Mouse (Mus musculus): ENCODE measurements at regions not wholly inside any gene's neighbourhood (a gene's known extent, or its start where the extent isn't known, plus 50 kb on each side); places are given as distances from the start of the nearest gene placed in this dataset.

DNA sequence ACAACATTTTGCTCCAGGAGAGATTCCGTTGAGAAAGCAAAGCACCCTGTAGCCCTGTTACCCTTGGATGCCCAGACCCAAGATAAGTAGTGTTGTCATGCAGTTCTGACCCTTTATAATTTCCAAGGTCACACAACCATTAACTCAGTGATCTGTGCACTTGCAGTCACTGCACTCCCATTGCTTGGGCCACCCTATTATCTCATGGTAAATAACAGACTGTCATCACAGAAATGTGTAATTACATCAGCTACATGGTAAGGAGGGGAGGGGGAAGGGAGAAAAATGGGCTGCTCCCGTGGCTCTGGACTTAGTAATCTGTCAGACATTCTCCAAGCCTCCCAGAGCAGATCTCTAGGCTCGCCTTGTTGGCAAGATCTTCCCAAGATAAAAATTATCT, 93.8 kb upstream of the Cd180 start:
- H3K36me3 ChIP-seq: no peaks in the 10 kb centered on the region
- DNase-seq (no peak), ATAC-seq (ENCODE audit: low read depth) (no peak)
- H3K27me3 ChIP-seq: no peaks in the 10 kb centered on the region
- no peak overlapping the region for H3K27ac ChIP-seq
- H3K9ac ChIP-seq: no peak overlapping the region
- no peaks in the 10 kb centered on the region for H3K4me1 ChIP-seq (replicated peaks)
- no peaks in the 10 kb centered on the region for H3K9me3 ChIP-seq (replicated peaks)
- no peak overlapping the region for H3K4me3 ChIP-seq (replicated peaks)
- no peak overlapping the region for H3K4me2 ChIP-seq
- 38% methylated on average over 3 of the region's 3 CpGs for WGBS (ENCODE audit: insufficient replicate concordance)

DNA sequence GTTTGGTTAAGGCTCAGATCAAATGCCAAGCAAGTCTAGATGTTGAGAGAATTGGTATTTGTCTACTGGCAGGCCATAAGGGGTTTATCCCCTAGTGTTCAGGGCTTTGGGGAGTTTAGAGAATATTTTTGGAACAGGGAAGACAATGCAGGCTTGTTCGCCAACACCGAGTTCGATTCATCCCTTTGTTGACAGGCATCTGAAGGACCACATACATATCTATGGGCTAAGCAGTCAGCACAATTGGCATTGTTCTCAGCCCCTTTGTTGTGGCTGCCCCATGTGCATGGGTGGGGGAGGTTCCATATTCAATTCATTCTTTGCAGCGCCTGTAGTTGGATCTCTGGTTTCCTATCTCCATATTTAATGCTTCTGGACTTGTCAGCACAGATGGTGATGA, 93.3 kb upstream of the Cd180 start:
- DNase-seq: no peak
- H3K36me3 ChIP-seq: no peaks in the 10 kb centered on the region
- no peak for ATAC-seq (ENCODE audit: low read depth)
- no peak overlapping the region for H3K9ac ChIP-seq
- H3K4me1 ChIP-seq (replicated peaks): no peaks in the 10 kb centered on the region
- no peaks in the 10 kb centered on the region for H3K9me3 ChIP-seq (replicated peaks)
- WGBS (ENCODE audit: insufficient replicate concordance): 53% methylated on average over 4 of the region's 4 CpGs
- no peak overlapping the region for H3K27ac ChIP-seq
- H3K4me2 ChIP-seq: no peak overlapping the region
- H3K4me3 ChIP-seq (replicated peaks): no peak overlapping the region
- no peaks in the 10 kb centered on the region for H3K27me3 ChIP-seq

GRCm38 (mm10) chr13:102624461-102624860, 68.9 kb upstream of the Cd180 start:
- DNase-seq: no peak
- H3K4me3 ChIP-seq (replicated peaks): no peak overlapping the region

GRCm38 (mm10) chr13:102625171-102625835, 68.1 kb upstream of the Cd180 start:
- no peaks in the 10 kb centered on the region for H3K9me3 ChIP-seq (replicated peaks)
- DNase-seq (no peak), ATAC-seq (ENCODE audit: low read depth) (no peak)
- H3K27me3 ChIP-seq: no peaks in the 10 kb centered on the region
- H3K27ac ChIP-seq: no peak overlapping the region
- H3K36me3 ChIP-seq: no peaks in the 10 kb centered on the region
- 60% methylated on average over 8 of the region's 8 CpGs for whole genome bisulfite sequencing (ENCODE audit: insufficient replicate concordance)
- no peak overlapping the region for H3K4me2 ChIP-seq
- H3K9ac ChIP-seq: no peak overlapping the region
- H3K4me1 ChIP-seq (replicated peaks): no peaks in the 10 kb centered on the region
- no peak overlapping the region for H3K4me3 ChIP-seq (replicated peaks)

More at GRCm38 (mm10) chr13:102624461-102624860, 68.9 kb upstream of the Cd180 start:
- H3K27me3 ChIP-seq: no peaks in the 10 kb centered on the region
- WGBS (ENCODE audit: insufficient replicate concordance): 60% methylated on average over 2 of the region's 2 CpGs
- no peak overlapping the region for H3K27ac ChIP-seq
- no peaks in the 10 kb centered on the region for H3K9me3 ChIP-seq (replicated peaks)
- H3K4me1 ChIP-seq (replicated peaks): no peaks in the 10 kb centered on the region
- no peaks in the 10 kb centered on the region for H3K36me3 ChIP-seq
- ATAC-seq (ENCODE audit: low read depth): no peak
- no peak overlapping the region for H3K9ac ChIP-seq
- H3K4me2 ChIP-seq: no peak overlapping the region

DNA sequence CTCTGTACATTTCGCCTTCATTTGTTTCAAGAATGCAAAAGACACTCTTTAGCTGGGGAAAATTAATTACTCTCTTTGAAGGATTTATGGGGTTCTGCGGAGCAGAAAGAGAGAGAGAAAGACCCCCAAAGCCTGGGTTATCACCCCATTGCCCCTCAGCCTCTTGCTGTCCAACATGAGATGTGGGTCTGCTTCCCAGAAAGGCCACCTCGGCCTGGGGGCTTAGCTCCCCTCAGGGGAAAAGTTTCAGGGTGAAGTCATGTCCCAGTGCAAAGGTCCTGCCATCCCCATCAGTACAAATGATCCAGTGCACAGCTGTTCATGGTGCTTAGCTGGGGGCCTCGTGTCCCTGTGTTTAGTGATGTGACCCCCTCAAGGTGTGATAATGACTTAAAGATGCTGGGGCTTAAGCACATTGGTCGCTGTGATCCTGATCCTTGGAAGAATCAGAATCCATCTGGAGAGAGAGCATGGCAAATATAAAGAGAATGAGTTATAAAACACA, 67.5 kb upstream of the Cd180 start:
- ATAC-seq (ENCODE audit: low read depth) (no peak), DNase-seq (no peak)
- Histone ChIP-seq H3K4me2 (no peak overlapping the region), H3K27ac (no peak overlapping the region; the same call in 1 of the 2 replicates), H3K27me3 (no peaks in the 10 kb centered on the region), H3K9ac (no peak overlapping the region), H3K9me3 (replicated peaks) (no peaks in the 10 kb centered on the region), H3K36me3 (no peaks in the 10 kb centered on the region), H3K4me3 (replicated peaks) (no peak overlapping the region), H3K4me1 (replicated peaks) (no peaks in the 10 kb centered on the region)
- 60% methylated on average over 5 of the region's 5 CpGs for WGBS (ENCODE audit: insufficient replicate concordance)

DNA sequence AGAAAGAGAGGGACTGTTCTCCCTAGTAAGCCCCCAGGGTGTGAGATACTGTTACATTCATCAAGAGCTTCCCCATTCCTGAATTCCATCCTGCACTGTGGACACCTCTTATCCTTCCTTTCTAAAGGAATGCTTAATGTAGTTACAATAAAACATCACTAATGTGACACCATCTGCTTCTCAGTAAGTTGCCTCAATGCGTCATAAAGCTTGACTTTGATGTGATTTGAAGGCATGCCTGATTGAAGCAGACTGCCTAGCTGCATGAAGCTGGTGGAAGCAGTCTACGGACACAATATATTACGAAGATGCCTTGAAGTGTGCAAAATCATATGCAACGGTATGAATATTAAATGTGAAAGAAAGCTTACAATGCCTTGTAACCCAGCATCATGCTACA, 65.6 kb upstream of the Cd180 start:
- ATAC-seq (ENCODE audit: low read depth) (no peak), DNase-seq (no peak)
- Histone ChIP-seq H3K9ac (no peak overlapping the region), H3K4me1 (replicated peaks) (no peaks in the 10 kb centered on the region), H3K36me3 (no peaks in the 10 kb centered on the region), H3K27me3 (no peaks in the 10 kb centered on the region), H3K9me3 (replicated peaks) (no peaks in the 10 kb centered on the region), H3K4me3 (replicated peaks) (no peak overlapping the region), H3K4me2 (no peak overlapping the region), H3K27ac (no peak overlapping the region)
- 81% methylated on average over 4 of the region's 4 CpGs for WGBS (ENCODE audit: insufficient replicate concordance)

DNA sequence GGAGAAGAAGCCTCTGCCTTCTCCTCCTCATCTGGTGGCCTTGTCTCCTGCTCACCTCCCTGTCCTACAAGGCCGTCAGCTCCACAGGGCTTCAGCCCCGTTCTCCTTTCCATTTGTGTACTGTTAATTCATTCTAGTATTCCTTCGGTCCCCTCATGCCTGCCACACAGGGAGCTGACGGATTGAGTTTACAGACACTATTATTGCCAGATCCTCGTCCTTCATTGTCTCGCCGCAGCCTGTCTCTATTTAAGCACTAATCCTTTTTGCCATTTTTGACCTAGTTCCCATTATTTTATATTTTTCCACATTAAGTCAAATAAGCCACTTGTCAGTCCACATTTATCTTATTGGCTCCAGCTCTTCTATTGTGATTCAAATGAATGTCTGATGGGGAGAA, 64.2 kb upstream of the Cd180 start:
- no peak overlapping the region for H3K4me3 ChIP-seq (replicated peaks)
- no peak for ATAC-seq (ENCODE audit: low read depth)
- no peaks in the 10 kb centered on the region for H3K36me3 ChIP-seq
- H3K4me2 ChIP-seq: no peak overlapping the region
- H3K9ac ChIP-seq: no peak overlapping the region
- no peaks in the 10 kb centered on the region for H3K27me3 ChIP-seq
- no peak for DNase-seq
- H3K9me3 ChIP-seq (replicated peaks): no peaks in the 10 kb centered on the region
- no peaks in the 10 kb centered on the region for H3K4me1 ChIP-seq (replicated peaks)
- WGBS (ENCODE audit: insufficient replicate concordance): 72% methylated on average over 7 of the region's 7 CpGs
- no peak overlapping the region for H3K27ac ChIP-seq

- Histone ChIP-seq H3K27ac (no peak overlapping the region), H3K9ac (no peak overlapping the region), H3K27me3 (no peaks in the 10 kb centered on the region), H3K4me2 (no peak overlapping the region), H3K9me3 (replicated peaks) (no peaks in the 10 kb centered on the region), H3K36me3 (no peaks in the 10 kb centered on the region), H3K4me1 (replicated peaks) (no peaks in the 10 kb centered on the region), H3K4me3 (replicated peaks) (no peak overlapping the region)
- 69% methylated on average over 10 of the region's 10 CpGs for WGBS (ENCODE audit: insufficient replicate concordance)
- ATAC-seq (ENCODE audit: low read depth): no peak
- DNase-seq: no peak
Observed at GRCm38 (mm10) chr13:102634236-102634957, 59.0 kb upstream of the Cd180 start.

DNA sequence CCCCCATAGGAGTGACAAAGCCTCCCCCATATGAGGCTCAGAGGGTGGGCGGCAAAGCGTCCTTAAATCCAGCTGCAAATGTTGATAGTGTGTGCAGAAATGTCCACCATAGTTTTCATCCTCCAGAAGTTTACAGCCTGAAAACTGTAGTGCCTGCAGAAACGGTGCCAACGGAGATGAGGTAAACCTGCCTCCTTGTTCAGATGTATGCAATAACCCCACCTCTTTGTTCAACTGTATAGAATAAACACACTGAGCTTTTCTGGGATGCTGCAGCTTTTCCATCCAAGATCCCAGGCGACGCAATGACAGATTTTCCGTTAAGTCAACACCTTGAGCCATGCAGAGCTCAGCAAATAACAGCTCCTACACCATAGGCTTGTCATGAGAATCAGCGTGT, 57.3 kb upstream of the Cd180 start:
- no peak overlapping the region for H3K27ac ChIP-seq
- H3K27me3 ChIP-seq: no peaks in the 10 kb centered on the region
- no peak overlapping the region for H3K4me2 ChIP-seq
- DNase-seq (no peak), ATAC-seq (ENCODE audit: low read depth) (no peak)
- no peaks in the 10 kb centered on the region for H3K4me1 ChIP-seq (replicated peaks)
- no peaks in the 10 kb centered on the region for H3K36me3 ChIP-seq
- no peak overlapping the region for H3K4me3 ChIP-seq (replicated peaks)
- WGBS (ENCODE audit: insufficient replicate concordance): 74% methylated on average over 8 of the region's 8 CpGs
- no peaks in the 10 kb centered on the region for H3K9me3 ChIP-seq (replicated peaks)
- H3K9ac ChIP-seq: no peak overlapping the region

DNA sequence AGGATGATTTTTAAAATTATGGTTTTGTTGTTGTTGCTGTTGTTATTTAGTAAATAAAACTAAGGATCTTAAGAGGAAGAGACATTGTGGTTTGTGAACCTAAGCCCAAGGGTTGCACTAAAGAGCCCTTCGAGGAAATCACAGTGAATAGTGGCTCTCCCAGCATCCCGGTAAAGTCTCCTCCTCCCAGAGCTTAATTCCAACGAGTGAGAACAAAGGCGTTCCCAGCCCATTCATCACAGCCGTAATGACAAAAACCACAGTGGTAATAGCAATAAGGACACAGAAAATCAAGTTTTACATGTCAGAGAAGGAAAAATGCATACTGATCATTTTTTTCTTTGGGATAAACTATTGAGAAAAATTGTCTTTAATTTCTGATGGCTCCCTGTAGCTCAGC, 56.3 kb upstream of the Cd180 start:
- DNase-seq: no peak
- no peaks in the 10 kb centered on the region for H3K4me1 ChIP-seq (replicated peaks)
- H3K36me3 ChIP-seq: no peaks in the 10 kb centered on the region
- H3K27me3 ChIP-seq: no peaks in the 10 kb centered on the region
- no peaks in the 10 kb centered on the region for H3K9me3 ChIP-seq (replicated peaks)
- no peak overlapping the region for H3K4me3 ChIP-seq (replicated peaks)
- H3K4me2 ChIP-seq: no peak overlapping the region
- 49% methylated on average over 5 of the region's 5 CpGs for WGBS (ENCODE audit: insufficient replicate concordance)
- no peak overlapping the region for H3K27ac ChIP-seq
- H3K9ac ChIP-seq: no peak overlapping the region
- no peak for ATAC-seq (ENCODE audit: low read depth)

DNA sequence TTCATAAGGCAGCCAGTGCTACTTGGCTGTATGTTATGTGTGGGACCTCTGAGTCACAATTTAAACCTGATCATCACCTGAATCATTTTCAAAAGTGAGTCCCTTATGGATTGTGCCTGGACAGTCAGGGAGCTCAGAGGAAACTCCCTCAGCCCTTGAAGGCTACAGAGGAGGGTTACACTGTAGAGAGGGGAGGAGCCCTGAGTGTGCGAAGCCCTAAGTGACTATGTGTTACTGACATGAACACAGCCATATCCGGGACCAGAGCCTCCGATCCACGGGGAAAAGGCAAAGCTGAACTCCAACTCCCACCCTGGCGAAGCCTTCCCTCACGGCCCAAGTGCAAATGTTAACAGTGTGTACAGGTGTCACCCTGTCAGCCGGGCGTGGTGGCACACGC, 53.7 kb upstream of the Cd180 start:
- ATAC-seq (ENCODE audit: low read depth): no peak
- no peak for DNase-seq

DNA sequence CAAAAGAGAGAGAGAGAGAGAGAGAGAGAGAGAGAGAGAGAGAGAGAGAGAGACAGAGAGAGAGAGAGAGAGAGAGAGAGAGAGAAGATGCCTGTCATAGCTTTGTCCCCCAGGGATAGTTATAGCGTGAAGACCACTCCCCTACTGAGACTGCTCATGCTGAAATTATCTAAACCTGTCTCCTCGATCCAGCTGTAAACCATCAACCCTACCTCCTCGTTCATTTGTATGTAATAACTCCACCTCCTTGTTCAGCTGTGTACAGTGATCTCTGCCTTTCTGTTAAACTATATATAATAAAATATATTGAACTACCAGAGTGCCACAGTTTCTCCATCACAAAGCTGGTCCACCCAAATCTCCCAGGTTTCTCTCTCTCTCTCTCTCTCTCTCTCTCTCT, 53.2 kb upstream of the Cd180 start:
- Histone ChIP-seq H3K4me1 (replicated peaks) (peaks cover 1% of the 10 kb centered on the region; the same call in 1 of the 2 replicates), H3K27ac (no peak overlapping the region), H3K4me2 (no peak overlapping the region), H3K4me3 (replicated peaks) (no peak overlapping the region), H3K9ac (no peak overlapping the region), H3K27me3 (no peaks in the 10 kb centered on the region), H3K9me3 (replicated peaks) (no peaks in the 10 kb centered on the region), H3K36me3 (no peaks in the 10 kb centered on the region)
- ATAC-seq (ENCODE audit: low read depth) (no peak), DNase-seq (no peak)
- WGBS (ENCODE audit: insufficient replicate concordance): 53% methylated on average over 3 of the region's 3 CpGs

More for the DNA sequence above, 53.7 kb upstream of the Cd180 start:
- 78% methylated on average over 9 of the region's 9 CpGs for WGBS (ENCODE audit: insufficient replicate concordance)
- Histone ChIP-seq H3K4me3 (replicated peaks) (no peak overlapping the region), H3K27ac (no peak overlapping the region), H3K4me1 (replicated peaks) (no peaks in the 10 kb centered on the region), H3K27me3 (no peaks in the 10 kb centered on the region), H3K36me3 (no peaks in the 10 kb centered on the region), H3K9me3 (replicated peaks) (no peaks in the 10 kb centered on the region), H3K4me2 (no peak overlapping the region), H3K9ac (no peak overlapping the region)

Data from liver, embryonic 13.5 days (tissue).